Mouse (Mus musculus): ENCODE results near the gene Pex6.

DNA sequence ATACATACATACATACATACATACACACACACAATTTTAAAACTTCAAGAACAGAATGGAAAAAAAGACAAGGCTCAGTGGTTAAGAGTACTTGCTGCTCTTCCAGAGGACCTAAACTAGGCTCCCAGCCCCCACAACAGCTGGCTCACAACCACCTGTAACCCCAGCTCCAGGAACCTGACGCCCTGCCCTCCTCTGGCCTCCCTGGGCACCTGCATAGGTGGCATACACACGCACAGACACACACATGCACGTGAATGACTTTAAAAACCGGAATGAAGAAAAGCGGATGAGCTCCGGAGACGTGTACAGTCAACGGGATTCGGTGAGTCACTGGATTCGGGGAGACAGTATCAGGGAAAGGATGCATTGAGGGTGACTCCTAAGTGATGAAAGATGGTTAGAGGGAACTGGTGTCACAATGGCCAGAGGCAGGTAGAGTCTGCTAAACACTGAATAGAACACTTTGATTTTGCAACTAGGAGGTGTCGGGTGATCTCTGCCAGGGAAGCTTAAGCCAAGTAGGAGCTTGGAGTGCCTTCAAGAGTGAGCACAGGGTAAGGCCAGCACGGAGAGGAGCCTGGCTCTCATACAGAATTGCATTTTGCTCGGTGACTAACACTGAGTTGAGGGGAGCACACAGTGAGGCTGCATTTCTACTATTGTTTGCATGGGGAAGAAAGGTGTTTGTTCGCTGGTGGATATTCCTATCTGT, 4.7 kb upstream of the Pex6 start:
- no peak for TF ChIP-seq USF1 (IDR thresholded peaks at IDR 0.05; ENCODE audit: low read depth, low read length)
- TF ChIP-seq GATA1 (IDR thresholded peaks at IDR 0.05; ENCODE audit: low read depth, low read length), result no peak
